In genomic region chr14:77156222-77156910, GRCm38 (mm10) we compare ENCODE assay signal across 8 mouse cellular contexts. TPM values are rescaled to one million over a fixed set of nuclear protein-coding genes. Genes with fewer than 3 reads are reported as not detected.
DNase-seq lines count a peak whose midpoint lies in the region; ATAC-seq lines count a peak whose summit lies in the region.

Gene Enox1, plus strand, starts transcription at chr14:77156763.

- peak; percentile 88 for ATAC-seq in embryonic facial prominence, embryonic 15.5 days (ENCODE audit: insufficient number of reproducible peaks, low FRiP score, low TSS enrichment, low read depth)
- ATAC-seq in heart, embryonic 11.5 days (replicated peaks; ENCODE audit: insufficient number of reproducible peaks, low FRiP score, low TSS enrichment) = peak; percentile 74
- no peak for ATAC-seq in liver, embryonic 15.5 days (ENCODE audit: insufficient read depth)

- no peaks in the 10 kb centered on the region for H3K36me3 ChIP-seq in embryonic facial prominence, embryonic 15.5 days
- H3K36me3 ChIP-seq in heart, embryonic 11.5 days (ENCODE audit: control insufficient read depth, insufficient read depth, low read length) = no peaks in the 10 kb centered on the region
- no peaks in the 10 kb centered on the region for H3K36me3 ChIP-seq in liver, embryonic 15.5 days (replicated peaks)

- no peaks in the 10 kb centered on the region for H3K9me3 ChIP-seq in embryonic facial prominence, embryonic 15.5 days (replicated peaks)
- H3K9me3 ChIP-seq in heart, embryonic 11.5 days (replicated peaks; ENCODE audit: control insufficient read depth, low read length) = no peaks in the 10 kb centered on the region
- H3K9me3 ChIP-seq in liver, embryonic 15.5 days (replicated peaks) = no peaks in the 10 kb centered on the region

- peak; percentile 5 for DNase-seq in CD4-positive helper T cell, adult 2 months (ENCODE audit: low read depth, low spot score)
- peak; percentile 33 to 53 for DNase-seq in adrenal gland, postnatal 4 days (ENCODE audit: low spot score in 2 of 2)
- peak; percentile 21 to 54 for DNase-seq in kidney, postnatal 36 days
- DNase-seq in ovary, postnatal 14 days (ENCODE audit: low spot score) = peak; percentile 36
- peak; percentile 42 for DNase-seq in urinary bladder, postnatal 14 days (ENCODE audit: low spot score)

- H3K4me3 ChIP-seq in embryonic facial prominence, embryonic 15.5 days (replicated peaks) = peak within 1 kb of the TSS; percentile 75
- H3K4me3 ChIP-seq in heart, embryonic 11.5 days (ENCODE audit: low read depth, low read length) = peak within 1 kb of the TSS; percentile 77
- H3K4me3 ChIP-seq in liver, embryonic 15.5 days (replicated peaks) = peak within 1 kb of the TSS; percentile 43

- H3K9ac ChIP-seq in embryonic facial prominence, embryonic 15.5 days = peak within 1 kb of the TSS; percentile 53
- peak within 1 kb of the TSS; percentile 68 for H3K9ac ChIP-seq in heart, embryonic 11.5 days (ENCODE audit: low read depth, low read length)
- no peak within 1 kb of the TSS for H3K9ac ChIP-seq in liver, embryonic 15.5 days

- H3K27ac ChIP-seq in embryonic facial prominence, embryonic 15.5 days (replicated peaks) = peak within 1 kb of the TSS; percentile 76
- H3K27ac ChIP-seq in heart, embryonic 11.5 days (ENCODE audit: low read depth, low read length) = no peak within 1 kb of the TSS
- no peak within 1 kb of the TSS for H3K27ac ChIP-seq in liver, embryonic 15.5 days (replicated peaks)

- H3K4me2 ChIP-seq in embryonic facial prominence, embryonic 15.5 days (replicated peaks) = peak within 1 kb of the TSS; percentile 97
- peak within 1 kb of the TSS; percentile 100 for H3K4me2 ChIP-seq in heart, embryonic 11.5 days
- peak within 1 kb of the TSS; percentile 67 for H3K4me2 ChIP-seq in liver, embryonic 15.5 days

- H3K27me3 ChIP-seq in embryonic facial prominence, embryonic 15.5 days = no peaks in the 10 kb centered on the region
- peaks cover 5% of the 10 kb centered on the region; the same call in 1 of the 2 replicates for H3K27me3 ChIP-seq in heart, embryonic 11.5 days (ENCODE audit: control insufficient read depth, insufficient read depth, low read length)
- peaks cover 62% of the 10 kb centered on the region for H3K27me3 ChIP-seq in liver, embryonic 15.5 days

- peaks cover 21% of the 10 kb centered on the region for H3K4me1 ChIP-seq in embryonic facial prominence, embryonic 15.5 days
- H3K4me1 ChIP-seq in heart, embryonic 11.5 days (ENCODE audit: control insufficient read depth, insufficient read depth, low read length) = no peaks in the 10 kb centered on the region
- H3K4me1 ChIP-seq in liver, embryonic 15.5 days (replicated peaks) = 0 out of 2 replicates have a peak, but pooled peaks cover 11% of the 10 kb centered on the region

- WGBS in embryonic facial prominence, embryonic 15.5 days = under 1% methylated on average over 73 of the region's 73 CpGs
- WGBS in heart, embryonic 11.5 days (ENCODE audit: insufficient replicate concordance) = under 1% methylated on average over 73 of the region's 73 CpGs
- WGBS in liver, embryonic 15.5 days (ENCODE audit: insufficient replicate concordance) = 1% methylated on average over 73 of the region's 73 CpGs

RNA-seq across cellular contexts. Expression of gene Enox1, which starts in this region (rescaled TPM):
- 10 to 100 TPM; 12.8 to 13.4 TPM for total RNA-seq in adrenal gland, postnatal 4 days (2021)
- 19.7 and 19.8 TPM in 2 replicates for polyA plus RNA-seq in embryonic facial prominence, embryonic 15.5 days (2015; fragmentation: Nextera tagmentation; extraction: Ambion mirVana)
- 2.3 and 3.8 TPM in 2 replicates for polyA plus RNA-seq in heart, embryonic 11.5 days (2014; fragmentation: Nextera tagmentation; extraction: Ambion mirVana)
- 0.14 and 0.35 TPM in 2 replicates for polyA plus RNA-seq in liver, embryonic 15.5 days (2015; fragmentation: Nextera tagmentation; extraction: Ambion mirVana)
